Mouse (Mus musculus): ENCODE measurements around the gene Pde6h. TPM values are rescaled to one million over a fixed set of nuclear protein-coding genes. Genes with fewer than 3 reads are reported as not detected.
"Not testable (repeated sequence)": the region's sequence is repeated elsewhere in the genome, so short reads cannot be mapped to it uniquely, and the experiment has no call there.

Gene Pde6h
- polyA plus RNA-seq, 1 experiment, result 0.11 TPM

- 90% methylated on average over 8 of the region's 8 CpGs for WGBS
- no peaks in the 10 kb centered on the region for H3K4me1 ChIP-seq (ENCODE audit: control insufficient read depth, insufficient read depth, low read length)
- no peak for DNase-seq
- no peaks in the 10 kb centered on the region for H3K27me3 ChIP-seq (ENCODE audit: control insufficient read depth, insufficient read depth, low read length)
- H3K27ac ChIP-seq (ENCODE audit: insufficient read depth, low read length), result no peak overlapping the region
- no peak for TF ChIP-seq CTCF (IDR thresholded peaks at IDR 0.05; ENCODE audit: borderline replicate concordance, insufficient read depth, low read depth, low read length)
- TF ChIP-seq POLR2A (IDR thresholded peaks at IDR 0.05; ENCODE audit: borderline replicate concordance, insufficient read depth, low read length), result no peak
- no peak overlapping the region for H3K4me3 ChIP-seq (replicated peaks; ENCODE audit: insufficient read depth, low read depth, low read length)
Measured at GRCm38 (mm10) chr6:136954715-136955114, 31.1 kb downstream of the Pde6h start.

GRCm38 (mm10) chr6:136955240-136955639 is 31.6 kb downstream of the Pde6h start:
- H3K27ac ChIP-seq (ENCODE audit: insufficient read depth, low read length), result no peak overlapping the region
- no peak for DNase-seq
- 90% methylated on average over 3 of the region's 3 CpGs for WGBS
- H3K27me3 ChIP-seq (ENCODE audit: control insufficient read depth, insufficient read depth, low read length), result no peaks in the 10 kb centered on the region
- H3K4me3 ChIP-seq (replicated peaks; ENCODE audit: insufficient read depth, low read depth, low read length), result no peak overlapping the region
- TF ChIP-seq CTCF (IDR thresholded peaks at IDR 0.05; ENCODE audit: borderline replicate concordance, insufficient read depth, low read depth, low read length), result no peak
- no peak for TF ChIP-seq POLR2A (IDR thresholded peaks at IDR 0.05; ENCODE audit: borderline replicate concordance, insufficient read depth, low read length)
- no peaks in the 10 kb centered on the region for H3K4me1 ChIP-seq (ENCODE audit: control insufficient read depth, insufficient read depth, low read length)

GRCm38 (mm10) chr6:136957062-136957461 is 33.4 kb downstream of the Pde6h start:
- WGBS, result 57% methylated on average over 7 of the region's 7 CpGs
- H3K4me1 ChIP-seq (ENCODE audit: control insufficient read depth, insufficient read depth, low read length), result no peaks in the 10 kb centered on the region
- no peak overlapping the region for H3K4me3 ChIP-seq (replicated peaks; ENCODE audit: insufficient read depth, low read depth, low read length)
- no peaks in the 10 kb centered on the region for H3K27me3 ChIP-seq (ENCODE audit: control insufficient read depth, insufficient read depth, low read length)
- TF ChIP-seq CTCF (IDR thresholded peaks at IDR 0.05; ENCODE audit: borderline replicate concordance, insufficient read depth, low read depth, low read length), result no peak
- no peak for TF ChIP-seq POLR2A (IDR thresholded peaks at IDR 0.05; ENCODE audit: borderline replicate concordance, insufficient read depth, low read length)
- DNase-seq, result no peak
- no peak overlapping the region for H3K27ac ChIP-seq (ENCODE audit: insufficient read depth, low read length)

GRCm38 (mm10) chr6:136959131-136959530 is 35.5 kb downstream of the Pde6h start:
- Histone ChIP-seq H3K27ac (ENCODE audit: insufficient read depth, low read length) (no peak overlapping the region), H3K27me3 (ENCODE audit: control insufficient read depth, insufficient read depth, low read length) (no peaks in the 10 kb centered on the region), H3K4me1 (ENCODE audit: control insufficient read depth, insufficient read depth, low read length) (no peaks in the 10 kb centered on the region), H3K4me3 (replicated peaks; ENCODE audit: insufficient read depth, low read depth, low read length) (no peak overlapping the region)
- WGBS, result 71% methylated on average over 11 of the region's 11 CpGs
- no peak for DNase-seq
- TF ChIP-seq POLR2A (IDR thresholded peaks at IDR 0.05; ENCODE audit: borderline replicate concordance, insufficient read depth, low read length), result no peak
- TF ChIP-seq CTCF (IDR thresholded peaks at IDR 0.05; ENCODE audit: borderline replicate concordance, insufficient read depth, low read depth, low read length), result no peak

- Histone ChIP-seq H3K27ac (ENCODE audit: insufficient read depth, low read length) (no peak overlapping the region), H3K4me3 (replicated peaks; ENCODE audit: insufficient read depth, low read depth, low read length) (no peak overlapping the region), H3K4me1 (ENCODE audit: control insufficient read depth, insufficient read depth, low read length) (no peaks in the 10 kb centered on the region), H3K27me3 (ENCODE audit: control insufficient read depth, insufficient read depth, low read length) (no peaks in the 10 kb centered on the region)
- 67% methylated on average over 11 of the region's 11 CpGs for WGBS
- no peak for TF ChIP-seq CTCF (IDR thresholded peaks at IDR 0.05; ENCODE audit: borderline replicate concordance, insufficient read depth, low read depth, low read length)
- no peak for TF ChIP-seq POLR2A (IDR thresholded peaks at IDR 0.05; ENCODE audit: borderline replicate concordance, insufficient read depth, low read length)
- DNase-seq, result no peak
Measured at GRCm38 (mm10) chr6:136962957-136963356, 39.3 kb downstream of the Pde6h start.

GRCm38 (mm10) chr6:136964609-136965510 is 41.2 kb downstream of the Pde6h start:
- no peaks in the 10 kb centered on the region for H3K27me3 ChIP-seq (ENCODE audit: control insufficient read depth, insufficient read depth, low read length)
- DNase-seq, result no peak
- TF ChIP-seq POLR2A (IDR thresholded peaks at IDR 0.05; ENCODE audit: borderline replicate concordance, insufficient read depth, low read length), result no peak
- no peak for TF ChIP-seq CTCF (IDR thresholded peaks at IDR 0.05; ENCODE audit: borderline replicate concordance, insufficient read depth, low read depth, low read length)
- WGBS, result 72% methylated on average over 13 of the region's 13 CpGs
- no peaks in the 10 kb centered on the region for H3K4me1 ChIP-seq (ENCODE audit: control insufficient read depth, insufficient read depth, low read length)
- H3K4me3 ChIP-seq (replicated peaks; ENCODE audit: insufficient read depth, low read depth, low read length), result no peak overlapping the region
- no peak overlapping the region for H3K27ac ChIP-seq (ENCODE audit: insufficient read depth, low read length)

GRCm38 (mm10) chr6:136965912-136966311 is 42.3 kb downstream of the Pde6h start:
- TF ChIP-seq POLR2A (IDR thresholded peaks at IDR 0.05; ENCODE audit: borderline replicate concordance, insufficient read depth, low read length) (no peak), CTCF (IDR thresholded peaks at IDR 0.05; ENCODE audit: borderline replicate concordance, insufficient read depth, low read depth, low read length) (no peak)
- no peak overlapping the region for H3K27ac ChIP-seq (ENCODE audit: insufficient read depth, low read length)
- no peaks in the 10 kb centered on the region for H3K27me3 ChIP-seq (ENCODE audit: control insufficient read depth, insufficient read depth, low read length)
- 50% methylated on average over 10 of the region's 10 CpGs for WGBS
- DNase-seq, result no peak
- no peak overlapping the region for H3K4me3 ChIP-seq (replicated peaks; ENCODE audit: insufficient read depth, low read depth, low read length)
- no peaks in the 10 kb centered on the region for H3K4me1 ChIP-seq (ENCODE audit: control insufficient read depth, insufficient read depth, low read length)

- no peak for DNase-seq
- H3K4me3 ChIP-seq (replicated peaks; ENCODE audit: insufficient read depth, low read depth, low read length), result no peak overlapping the region
- no peaks in the 10 kb centered on the region for H3K27me3 ChIP-seq (ENCODE audit: control insufficient read depth, insufficient read depth, low read length)
- no peak overlapping the region for H3K27ac ChIP-seq (ENCODE audit: insufficient read depth, low read length)
- no peaks in the 10 kb centered on the region for H3K4me1 ChIP-seq (ENCODE audit: control insufficient read depth, insufficient read depth, low read length)
- TF ChIP-seq CTCF (IDR thresholded peaks at IDR 0.05; ENCODE audit: borderline replicate concordance, insufficient read depth, low read depth, low read length) (no peak), POLR2A (IDR thresholded peaks at IDR 0.05; ENCODE audit: borderline replicate concordance, insufficient read depth, low read length) (no peak)
- 70% methylated on average over 4 of the region's 4 CpGs for WGBS
Measured at GRCm38 (mm10) chr6:136967466-136967865, 43.8 kb downstream of the Pde6h start.

- not testable (repeated sequence) for DNase-seq; H3K27me3 ChIP-seq (ENCODE audit: control insufficient read depth, insufficient read depth, low read length)
- WGBS, result 38% methylated on average over 4 of the region's 4 CpGs
Measured at GRCm38 (mm10) chr6:136968877-136969276, 45.2 kb downstream of the Pde6h start.

More at GRCm38 (mm10) chr6:136968877-136969276, 45.2 kb downstream of the Pde6h start:
- H3K4me1 ChIP-seq (ENCODE audit: control insufficient read depth, insufficient read depth, low read length); H3K4me3 ChIP-seq (replicated peaks; ENCODE audit: insufficient read depth, low read depth, low read length); H3K27ac ChIP-seq (ENCODE audit: insufficient read depth, low read length): not testable (repeated sequence)

All from cerebellum, adult 2 months (tissue).